Mouse (Mus musculus): ENCODE results near the gene Wdr41.

Wdr41 gene

GRCm38 (mm10) chr13:95034715-95035114 lies 58.6 kb downstream of the Wdr41 start:
- no peak for DNase-seq (ENCODE audit: low spot score in 2 of 2)

GRCm38 (mm10) chr13:95038200-95038599 lies 62.1 kb downstream of the Wdr41 start:
- no peak for DNase-seq (ENCODE audit: low spot score in 2 of 2)

GRCm38 (mm10) chr13:95040140-95040738 lies 64.1 kb downstream of the Wdr41 start:
- DNase-seq (ENCODE audit: low spot score in 2 of 2), result no peak

GRCm38 (mm10) chr13:95044108-95044507 lies 68.0 kb downstream of the Wdr41 start:
- DNase-seq (ENCODE audit: low spot score in 2 of 2), result no peak

GRCm38 (mm10) chr13:95050398-95050797 lies 74.3 kb downstream of the Wdr41 start:
- no peak for DNase-seq (ENCODE audit: low spot score in 2 of 2)

- DNase-seq (ENCODE audit: low spot score in 2 of 2), result no peak
Measured at GRCm38 (mm10) chr13:95052421-95052820, 76.3 kb downstream of the Wdr41 start.

GRCm38 (mm10) chr13:95055742-95056388 lies 79.7 kb downstream of the Wdr41 start:
- DNase-seq (ENCODE audit: low spot score in 2 of 2), result no peak

GRCm38 (mm10) chr13:95056501-95057280 lies 80.5 kb downstream of the Wdr41 start:
- no peak for DNase-seq (ENCODE audit: low spot score in 2 of 2)

- no peak for DNase-seq (ENCODE audit: low spot score in 2 of 2)
Measured at GRCm38 (mm10) chr13:95058885-95059284, 82.7 kb downstream of the Wdr41 start.

GRCm38 (mm10) chr13:95063390-95064017 lies 87.4 kb downstream of the Wdr41 start:
- DNase-seq (ENCODE audit: low spot score in 2 of 2), result no peak

GRCm38 (mm10) chr13:95067854-95068253 lies 91.7 kb downstream of the Wdr41 start:
- no peak for DNase-seq (ENCODE audit: low spot score in 2 of 2)

GRCm38 (mm10) chr13:95070268-95070667 lies 94.1 kb downstream of the Wdr41 start:
- DNase-seq (ENCODE audit: low spot score in 2 of 2), result no peak
